Mouse (Mus musculus): Measurements from ENCODE around the gene Prl2c5. TPM values are rescaled to one million over a fixed set of nuclear protein-coding genes. Genes with fewer than 3 reads are reported as not detected.

Prl2c5 gene
- not detected in 2 replicates for polyA plus RNA-seq (2012; rRNA removed)

GRCm38 (mm10) chr13:13182415-13182814 is at the start of gene Prl2c5:
Gene Prl2c5, plus strand, starts transcription at chr13:13182715.

Other genes with a start within 250 kb of the Prl2c5 start
- not detected in 2 replicates for gene Prl2c2, start 177.3 kb upstream of the Prl2c5 start, polyA plus RNA-seq (2012; rRNA removed)
- 57.7 and 58.1 TPM in 2 replicates for gene Gpr137b, start 211.3 kb downstream of the Prl2c5 start, polyA plus RNA-seq (2012; rRNA removed)